Mouse (Mus musculus): ENCODE results near the gene Paics.

Paics gene

DNA sequence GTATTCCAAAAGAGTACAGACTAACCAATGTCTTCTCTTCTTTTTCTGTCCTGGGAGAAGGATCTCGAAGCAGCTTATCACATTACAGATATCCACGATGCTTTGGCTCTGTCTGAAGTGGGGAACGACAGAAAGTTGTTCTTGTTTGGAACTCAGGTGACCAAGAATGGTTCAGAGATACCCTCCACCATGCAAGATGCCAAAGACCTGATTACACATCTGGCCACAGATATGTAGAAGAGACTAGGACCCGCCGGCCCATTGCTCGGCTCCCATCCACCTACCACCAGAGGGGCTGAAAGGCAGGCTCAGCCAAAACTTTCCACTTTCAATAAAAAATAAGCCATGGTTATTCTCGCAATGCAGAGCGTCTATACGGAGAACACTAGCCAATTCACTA is 59.2 kb downstream of the Paics start:
- no peak for DNase-seq (ENCODE audit: low spot score in 2 of 2)

DNA sequence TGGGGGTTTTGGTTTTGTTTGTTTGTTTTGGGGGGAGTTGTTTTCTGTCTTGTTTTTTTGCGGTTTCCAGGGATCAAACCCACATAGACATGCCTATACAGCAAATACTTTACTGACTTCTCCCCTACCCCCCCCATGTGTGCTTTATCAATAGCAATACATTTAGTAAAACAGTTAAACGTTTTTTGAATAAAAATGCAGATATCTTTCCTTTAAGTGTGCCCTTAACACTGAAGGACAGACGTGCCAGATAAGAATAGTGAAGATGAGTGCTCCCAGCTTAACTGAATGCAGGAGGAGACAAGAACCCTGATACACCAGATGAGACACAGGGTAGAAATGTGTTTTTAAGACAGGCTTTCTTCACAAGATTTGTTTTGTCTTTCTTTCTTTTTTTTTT is 60.0 kb downstream of the Paics start:
- no peak for DNase-seq (ENCODE audit: low spot score in 2 of 2)

DNA sequence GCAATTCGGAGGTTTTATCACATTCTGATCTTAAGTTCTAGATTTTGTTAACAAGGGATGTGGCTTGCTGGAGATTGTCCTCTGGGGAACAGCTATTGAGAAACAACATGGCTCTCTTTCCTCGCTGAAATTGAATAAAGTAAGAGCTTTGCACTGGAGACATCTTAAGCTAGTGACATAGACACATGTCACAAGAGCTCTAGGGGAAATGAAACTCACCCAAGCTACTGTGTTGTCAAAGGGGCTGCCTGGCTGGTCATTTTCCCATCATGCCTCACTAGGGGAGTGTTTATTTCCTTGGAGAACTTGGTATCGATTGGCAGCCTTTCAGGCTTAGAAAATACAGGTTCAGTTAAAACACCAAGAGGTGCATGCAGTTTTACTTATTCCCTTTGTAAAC is 62.1 kb downstream of the Paics start:
- DNase-seq (ENCODE audit: low spot score in 2 of 2): no peak

DNA sequence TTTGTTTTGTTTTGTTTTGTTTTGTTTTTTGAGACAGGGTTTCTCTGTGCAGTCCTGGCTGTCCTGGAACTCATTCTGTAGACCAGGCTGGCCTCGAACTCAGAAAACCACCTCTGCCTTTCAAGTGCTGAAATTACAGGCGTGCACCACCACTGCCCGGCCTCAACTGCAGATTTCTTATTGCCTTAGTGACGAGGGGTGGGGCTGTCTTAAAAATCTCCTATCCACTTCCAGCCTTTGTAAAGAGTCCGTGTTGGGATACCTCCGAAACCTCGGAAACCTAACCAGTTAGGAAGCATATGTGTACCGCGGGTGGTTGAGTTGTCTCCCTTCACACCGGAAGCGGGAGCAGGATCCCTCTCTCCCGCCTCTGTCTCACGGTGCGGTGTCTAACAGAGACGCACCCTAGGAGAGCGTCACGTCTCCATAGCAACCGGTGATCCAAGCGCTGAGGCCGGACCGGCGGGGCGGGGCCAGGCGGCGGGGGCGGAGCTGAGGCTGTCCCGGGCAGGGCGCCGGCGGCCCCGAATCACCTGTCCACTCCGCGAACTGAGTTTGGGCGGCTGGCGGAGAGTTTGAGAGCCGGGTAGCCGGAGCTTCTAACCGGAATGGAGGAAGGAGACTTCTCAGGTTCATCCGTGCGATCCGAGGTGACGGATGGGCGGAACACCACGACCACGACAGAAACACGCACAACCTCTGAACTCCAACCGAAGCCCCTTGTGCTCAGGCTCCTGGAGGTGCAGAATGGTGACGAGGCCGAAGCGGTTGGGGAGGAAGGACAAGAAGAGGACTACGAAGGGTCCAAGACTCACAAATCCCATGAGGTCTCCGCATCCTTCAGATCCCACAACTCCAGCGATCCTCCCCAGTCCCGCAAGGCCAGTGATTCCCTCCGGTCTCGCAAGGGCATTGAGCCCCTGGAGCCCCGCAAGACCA is 64.7 kb downstream of the Paics start, which contains the start of gene Thegl:
Thegl (plus strand) TSS at position 480 of the 939 bp plus-strand sequence.
- peak; percentile 63 to 81 for DNase-seq (ENCODE audit: low spot score in 2 of 2)

All from urinary bladder, postnatal 4 days (tissue).